Mouse (Mus musculus): ENCODE results near the gene Map3k11. TPM values are rescaled to one million over a fixed set of nuclear protein-coding genes. Genes with fewer than 3 reads are reported as not detected.

The Map3k11 gene
- polyA plus RNA-seq (2012; rRNA removed), result 14.1 and 14.8 TPM in 2 replicates

DNA sequence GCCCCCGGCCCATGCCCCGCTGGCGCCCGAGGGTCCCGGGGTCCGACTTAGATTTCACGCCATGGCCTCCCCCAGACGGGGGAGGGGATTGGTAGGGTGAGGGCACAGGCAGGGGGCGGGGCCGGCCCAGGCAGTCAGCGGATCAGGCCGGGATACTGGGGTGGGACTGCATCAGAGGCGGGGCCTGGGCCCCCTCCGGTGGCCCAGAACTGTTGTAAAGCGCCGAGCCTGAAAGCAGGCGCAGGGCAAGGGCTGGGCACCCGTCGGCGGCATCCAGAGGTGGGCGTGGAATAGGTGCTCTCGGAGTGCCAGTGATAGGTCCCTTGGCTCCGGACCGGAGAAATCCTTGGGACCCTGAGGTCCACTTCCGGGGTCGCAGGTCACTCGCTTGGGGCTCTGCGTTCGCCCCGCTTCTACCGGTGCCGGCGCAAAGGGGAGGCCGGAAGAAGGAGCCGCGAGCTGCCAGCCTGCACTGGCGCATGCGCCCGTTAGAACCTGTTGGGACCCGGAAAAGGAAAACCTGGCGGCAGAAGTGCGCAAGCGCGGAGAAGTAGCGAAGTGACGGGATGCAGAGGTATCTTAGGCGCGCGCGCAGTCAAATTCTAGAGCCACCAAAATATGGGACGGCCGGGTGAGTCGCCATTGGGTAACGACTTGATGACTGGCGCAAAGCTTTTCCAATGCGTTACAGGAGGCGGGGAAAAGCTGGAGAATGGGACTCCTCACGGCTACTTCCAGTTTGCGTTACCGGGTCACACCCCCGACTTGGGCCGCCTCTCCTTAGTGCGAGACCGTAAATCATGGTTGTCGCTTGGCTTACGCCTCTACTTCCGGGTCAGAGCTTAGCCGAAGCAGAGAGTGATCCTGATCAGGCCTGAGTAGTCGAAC, at the start of gene Map3k11, which contains the start of gene Pcnx3:
Gene Map3k11 (plus strand): TSS at position 543 of the 888 bp plus-strand sequence.
Gene Pcnx3 (minus strand): TSS at position 709 of the 888 bp plus-strand sequence.

DNA sequence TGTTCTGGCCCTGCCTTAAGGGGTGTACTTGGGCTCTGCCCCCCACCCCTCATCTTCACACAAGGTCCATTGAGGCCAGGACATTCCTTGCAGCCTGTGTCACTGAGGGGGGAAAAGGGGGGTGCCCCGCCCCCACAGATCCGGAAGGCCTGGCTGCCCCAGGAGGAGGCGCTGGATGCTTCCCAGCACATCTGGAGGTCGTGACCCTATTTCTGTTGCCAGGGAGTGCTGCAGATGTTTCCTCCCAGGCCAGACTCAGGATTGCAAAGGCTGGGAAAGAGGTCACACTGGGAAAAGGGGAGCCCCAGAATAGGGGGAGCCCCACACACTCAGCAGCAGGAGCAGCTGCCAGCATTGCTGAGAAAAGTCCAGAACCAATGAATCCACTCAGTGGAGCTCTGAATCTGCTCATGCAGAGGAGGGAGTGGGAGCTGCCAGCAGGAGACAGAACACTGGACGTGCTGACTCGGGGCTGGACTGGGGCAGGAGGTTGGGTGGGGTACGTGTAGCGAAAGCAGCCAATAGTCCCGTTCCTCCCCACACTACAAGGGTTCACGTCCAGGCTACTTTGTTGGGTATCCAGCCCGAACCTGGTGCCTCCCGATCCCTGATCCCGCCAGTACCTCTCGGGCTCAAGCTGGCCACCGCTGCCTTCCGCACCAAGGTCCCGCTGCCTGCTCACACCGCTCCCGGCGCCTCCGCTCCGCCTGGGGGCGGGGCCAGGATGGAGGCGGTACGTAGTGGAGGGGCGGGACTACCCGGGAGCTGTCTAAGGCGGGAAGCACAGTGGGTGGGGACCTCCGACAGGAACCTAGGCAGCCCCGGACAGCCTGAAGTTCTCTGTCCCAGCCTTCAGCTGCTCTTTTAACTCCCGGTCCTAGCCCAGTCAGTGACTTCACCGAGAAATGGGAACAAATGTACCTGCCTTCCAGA, 25.3 kb upstream of the Map3k11 start, which contains the start of gene Sipa1:
Gene Sipa1 (minus strand): TSS at position 727 of the 933 bp plus-strand sequence.

DNA sequence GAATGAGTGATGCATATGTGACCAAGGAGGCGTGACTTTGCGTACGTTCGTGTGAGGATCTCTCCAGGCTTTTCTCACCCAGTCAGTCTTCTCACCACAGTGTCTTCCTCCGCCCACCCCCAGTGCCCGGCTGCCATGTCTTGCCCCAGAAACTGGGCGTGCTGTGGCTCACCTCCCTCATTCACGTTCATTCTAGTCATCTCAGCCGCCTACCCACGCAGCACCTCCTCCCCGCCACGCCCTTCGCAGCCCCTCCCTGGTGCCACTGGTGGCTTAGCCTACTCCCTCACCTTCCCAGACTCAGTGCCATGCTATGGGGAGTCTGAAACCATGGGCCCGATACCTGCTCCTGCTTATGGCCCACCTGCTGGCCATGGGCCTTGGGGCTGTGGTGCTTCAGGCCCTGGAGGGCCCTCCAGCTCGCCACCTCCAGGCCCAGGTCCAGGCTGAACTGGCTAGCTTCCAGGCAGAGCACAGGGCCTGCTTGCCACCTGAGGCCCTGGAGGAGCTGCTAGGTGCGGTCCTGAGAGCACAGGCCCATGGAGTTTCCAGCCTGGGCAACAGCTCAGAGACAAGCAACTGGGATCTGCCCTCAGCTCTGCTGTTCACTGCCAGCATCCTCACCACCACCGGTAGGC, 15.7 kb downstream of the Map3k11 start, which contains the start of gene Kcnk7:
Gene Kcnk7 (plus strand): TSS at position 205 of the 638 bp plus-strand sequence.

DNA sequence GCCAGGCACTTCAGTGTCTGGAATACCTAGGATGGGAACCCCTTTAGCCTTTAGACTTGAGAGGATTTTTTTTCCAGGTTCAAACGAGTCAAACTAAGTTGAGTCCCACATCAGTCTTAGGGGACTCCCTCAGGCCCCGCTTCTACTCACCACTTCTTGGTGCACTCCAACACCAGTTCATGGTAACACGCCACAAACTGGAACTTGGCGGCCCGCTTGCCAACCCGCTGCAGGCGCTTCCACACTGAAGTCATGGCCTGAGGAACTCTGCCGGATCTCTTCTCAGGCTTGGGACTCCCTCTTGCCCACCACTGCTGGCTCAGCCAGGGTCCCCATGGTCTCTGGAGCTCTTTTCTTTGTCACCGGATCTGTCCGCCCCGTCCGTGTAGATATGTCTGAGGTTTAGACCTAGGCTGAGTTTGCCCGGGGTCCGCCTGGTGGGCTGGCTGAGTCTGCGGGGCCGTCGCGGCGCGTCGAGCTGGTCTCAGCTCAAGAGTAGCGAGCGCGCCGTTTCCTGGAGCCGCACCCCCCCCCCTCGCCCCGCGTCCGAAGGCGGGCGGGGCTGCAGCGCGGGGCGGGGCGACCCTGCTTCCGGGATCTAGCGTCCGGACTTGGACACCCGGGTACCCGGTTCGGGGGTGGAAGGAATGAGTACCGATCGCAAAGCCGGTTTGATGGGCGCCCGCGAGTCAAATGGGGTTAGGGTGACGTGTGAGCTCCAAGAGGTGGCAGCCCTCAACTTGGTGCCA, 37.4 kb downstream of the Map3k11 start, which contains the start of gene Ehbp1l1:
Gene Ehbp1l1 (minus strand): TSS at position 551 of the 749 bp plus-strand sequence.

DNA sequence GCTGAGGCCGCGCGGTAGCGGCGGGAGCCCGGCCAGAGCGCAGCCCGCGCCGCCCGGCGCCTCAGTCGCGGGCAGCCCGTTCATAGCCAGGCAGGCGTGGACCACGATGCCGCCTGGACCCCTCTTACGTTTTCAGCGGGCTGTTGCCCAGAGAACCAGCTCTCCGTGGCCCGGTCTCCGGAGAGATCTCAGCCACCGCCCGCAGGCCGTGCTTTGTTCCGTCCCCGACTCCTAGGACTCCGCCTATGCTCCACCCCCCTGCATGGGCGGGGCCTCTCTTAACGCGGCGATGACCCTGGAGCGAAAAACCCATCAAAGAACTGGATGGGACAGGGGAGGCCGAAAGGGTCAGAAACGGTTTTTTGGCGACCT, 40.9 kb downstream of the Map3k11 start, which contains the start of gene Fam89b:
Gene Fam89b (minus strand): TSS at position 210 of the 372 bp plus-strand sequence.

DNA sequence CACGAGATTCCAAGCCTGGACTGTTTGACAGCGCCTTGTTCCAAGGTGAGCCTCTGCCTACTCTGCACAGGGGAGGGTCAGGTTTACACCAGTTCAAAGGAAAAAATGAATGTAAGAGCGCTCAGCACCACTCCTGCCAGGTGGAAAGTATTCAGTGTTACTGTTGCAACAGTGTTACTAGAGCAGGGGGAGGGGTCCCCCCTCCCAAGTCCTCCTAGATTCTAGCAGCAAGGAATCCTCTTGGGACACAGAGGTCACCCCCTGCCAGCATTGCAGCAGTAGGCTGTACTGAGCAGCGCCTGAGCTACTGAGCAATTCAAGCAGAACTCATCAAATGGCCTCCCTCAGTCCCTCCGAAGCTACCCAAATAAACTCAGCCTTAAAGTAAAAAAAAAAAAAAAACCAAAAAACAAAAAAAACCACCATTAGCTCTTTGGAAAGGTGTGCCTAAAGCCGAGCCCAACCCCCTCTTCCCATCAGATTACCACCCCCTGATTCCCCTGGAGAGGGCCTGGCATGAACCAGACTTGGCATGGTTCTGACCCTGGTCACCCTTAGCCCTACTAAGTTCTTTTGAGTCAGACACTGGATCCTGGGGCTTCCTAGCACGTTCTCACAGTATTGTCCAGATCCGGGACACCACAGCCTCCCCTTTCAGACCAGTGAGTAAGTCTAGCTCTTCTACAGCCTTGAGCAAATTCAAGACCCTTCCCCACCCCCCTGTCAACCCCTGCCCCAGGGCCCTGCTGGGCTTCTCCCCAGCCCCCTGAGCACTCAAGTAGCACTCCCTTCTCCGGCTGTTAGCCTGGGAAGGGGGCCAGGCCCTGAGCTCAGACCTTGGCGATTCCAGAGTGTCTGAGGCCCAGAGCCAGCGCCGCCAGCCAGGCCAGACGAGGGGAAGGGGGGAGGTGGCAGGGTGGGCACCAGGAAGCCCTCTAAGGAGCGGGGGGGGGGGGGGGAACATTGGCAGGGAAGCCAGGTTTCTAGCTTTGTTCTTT, 52.1 kb downstream of the Map3k11 start, which contains the start of gene Ltbp3:
Gene Ltbp3 (plus strand): TSS at position 585 of the 998 bp plus-strand sequence.

Other genes starting within 250 kb of the Map3k11 start
- gene Fosl1, start 241.2 kb upstream of the Map3k11 start, polyA plus RNA-seq (2012; rRNA removed), result not detected in 2 replicates
- gene Ccdc85b, start 230.8 kb upstream of the Map3k11 start, polyA plus RNA-seq (2012; rRNA removed), result 1.1 and 1.2 TPM in 2 replicates
- 28.7 and 31.9 TPM in 2 replicates for gene Fibp, start 228.1 kb upstream of the Map3k11 start, polyA plus RNA-seq (2012; rRNA removed)
- gene Ctsw, start 220.2 kb upstream of the Map3k11 start, polyA plus RNA-seq (2012; rRNA removed), result 0.58 and 0.87 TPM in 2 replicates
- gene Efemp2, start 214.8 kb upstream of the Map3k11 start, polyA plus RNA-seq (2012; rRNA removed), result 10.1 and 10.4 TPM in 2 replicates
- 13.3 and 13.4 TPM in 2 replicates for gene Mus81, start 200.3 kb upstream of the Map3k11 start, polyA plus RNA-seq (2012; rRNA removed)
- 367 and 388 TPM in 2 replicates for gene Cfl1, start 198.3 kb upstream of the Map3k11 start, polyA plus RNA-seq (2012; rRNA removed)
- 0.47 and 0.61 TPM in 2 replicates for gene 1700020D05Rik, start 185.0 kb upstream of the Map3k11 start, polyA plus RNA-seq (2012; rRNA removed)
- 4.5 and 5.8 TPM in 2 replicates for gene Snx32, start 178.2 kb upstream of the Map3k11 start, polyA plus RNA-seq (2012; rRNA removed)
- gene Ovol1, start 128.1 kb upstream of the Map3k11 start, polyA plus RNA-seq (2012; rRNA removed), result 0.04 and 0.05 TPM in 2 replicates
- gene Ap5b1, start 120.7 kb upstream of the Map3k11 start, polyA plus RNA-seq (2012; rRNA removed), result 2.0 and 2.5 TPM in 2 replicates
- gene Rnaseh2c, start 86.9 kb upstream of the Map3k11 start, polyA plus RNA-seq (2012; rRNA removed), result 55.8 and 61.9 TPM in 2 replicates
- gene Kat5, start 78.5 kb upstream of the Map3k11 start, polyA plus RNA-seq (2012; rRNA removed), result 23.7 and 30.7 TPM in 2 replicates
- 16.8 and 17.9 TPM in 2 replicates for gene Rela, start 51.3 kb upstream of the Map3k11 start, polyA plus RNA-seq (2012; rRNA removed)
- 21.9 and 28.0 TPM in 2 replicates for gene Sipa1, start 25.0 kb upstream of the Map3k11 start, polyA plus RNA-seq (2012; rRNA removed)
- 12.6 and 16.7 TPM in 2 replicates for gene Pcnx3, start 166 bp downstream of the Map3k11 start, polyA plus RNA-seq (2012; rRNA removed)
- gene Kcnk7, start 15.6 kb downstream of the Map3k11 start, polyA plus RNA-seq (2012; rRNA removed), result 0.02 TPM in 2 replicates
- gene Ehbp1l1, start 37.6 kb downstream of the Map3k11 start, polyA plus RNA-seq (2012; rRNA removed), result 46.5 and 51.9 TPM in 2 replicates
- 27.2 and 28.2 TPM in 2 replicates for gene Fam89b, start 40.9 kb downstream of the Map3k11 start, polyA plus RNA-seq (2012; rRNA removed)
- 3.3 and 3.8 TPM in 2 replicates for gene Ltbp3, start 52.2 kb downstream of the Map3k11 start, polyA plus RNA-seq (2012; rRNA removed)
- gene Scyl1, start 82.7 kb downstream of the Map3k11 start, polyA plus RNA-seq (2012; rRNA removed), result 28.7 and 29.1 TPM in 2 replicates
- 5.5 and 6.7 TPM in 2 replicates for gene Frmd8, start 186.5 kb downstream of the Map3k11 start, polyA plus RNA-seq (2012; rRNA removed)
- 10.8 and 11.3 TPM in 2 replicates for gene Slc25a45, start 189.1 kb downstream of the Map3k11 start, polyA plus RNA-seq (2012; rRNA removed)
- gene Tigd3, start 205.4 kb downstream of the Map3k11 start, polyA plus RNA-seq (2012; rRNA removed), result 1.1 and 1.4 TPM in 2 replicates
- 31.6 and 33.1 TPM in 2 replicates for gene Dpf2, start 224.3 kb downstream of the Map3k11 start, polyA plus RNA-seq (2012; rRNA removed)
- 3.1 and 3.5 TPM in 2 replicates for gene Cdc42ep2, start 236.1 kb downstream of the Map3k11 start, polyA plus RNA-seq (2012; rRNA removed)

Data from liver, embryonic 18 days (tissue).